Mouse (Mus musculus): ENCODE results near the gene Oas1c. TPM values are rescaled to one million over a fixed set of nuclear protein-coding genes. Genes with fewer than 3 reads are reported as not detected.
"Not testable (repeated sequence)": the region's sequence is repeated elsewhere in the genome, so short reads cannot be mapped to it uniquely, and the experiment has no call there.

Gene Oas1c
- polyA plus RNA-seq, 1 experiment from 2014 or later = 0.21 TPM

- Histone ChIP-seq H3K27ac (ENCODE audit: low read depth, low read length) (no peak overlapping the region), H3K9ac (ENCODE audit: low read length) (no peak overlapping the region), H3K4me1 (ENCODE audit: control insufficient read depth, insufficient read depth, low read length) (no peaks in the 10 kb centered on the region), H3K4me2 (ENCODE audit: low read depth) (no peak overlapping the region), H3K36me3 (ENCODE audit: control insufficient read depth, insufficient read depth, low read length) (no peaks in the 10 kb centered on the region), H3K9me3 (ENCODE audit: control insufficient read depth, low read length) (no peaks in the 10 kb centered on the region), H3K4me3 (ENCODE audit: low read depth, low read length) (no peak overlapping the region), H3K27me3 (ENCODE audit: control insufficient read depth, insufficient read depth, low read length) (no peaks in the 10 kb centered on the region)
- ATAC-seq (ENCODE audit: insufficient read depth, low FRiP score, low TSS enrichment) (no peak), DNase-seq (ENCODE audit: low spot score) (no peak)
- 10% methylated on average over 17 of the region's 17 CpGs for WGBS
Measured at GRCm38 (mm10) chr5:120833335-120834280, 21.3 kb upstream of the Oas1c start.

DNA sequence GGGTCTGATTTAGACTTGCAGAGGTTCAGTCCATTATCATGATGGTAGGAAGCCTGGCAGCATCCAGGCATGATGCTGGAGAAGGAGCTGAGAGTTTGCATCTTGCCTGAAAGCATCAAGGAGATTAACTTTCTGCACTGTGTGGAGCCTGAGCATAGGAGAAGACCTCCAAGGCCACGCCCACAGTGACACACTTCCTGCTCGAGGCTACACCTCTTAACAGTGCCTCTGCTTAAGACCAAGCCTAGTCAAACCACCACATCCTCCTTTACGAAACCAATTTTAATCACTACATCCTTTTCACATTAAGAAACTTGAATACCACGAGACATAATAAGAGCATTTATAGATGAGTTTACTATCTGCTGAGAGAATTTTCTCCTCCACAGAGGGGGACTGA, 18.7 kb upstream of the Oas1c start:
- Histone ChIP-seq H3K9me3 (ENCODE audit: control insufficient read depth, low read length) (no peaks in the 10 kb centered on the region), H3K27me3 (ENCODE audit: control insufficient read depth, insufficient read depth, low read length) (no peaks in the 10 kb centered on the region), H3K4me2 (ENCODE audit: low read depth) (no peak overlapping the region), H3K4me1 (ENCODE audit: control insufficient read depth, insufficient read depth, low read length) (no peaks in the 10 kb centered on the region), H3K27ac (ENCODE audit: low read depth, low read length) (no peak overlapping the region), H3K9ac (ENCODE audit: low read length) (no peak overlapping the region), H3K36me3 (ENCODE audit: control insufficient read depth, insufficient read depth, low read length) (no peaks in the 10 kb centered on the region), H3K4me3 (ENCODE audit: low read depth, low read length) (no peak overlapping the region)
- no peak for DNase-seq (ENCODE audit: low spot score)
- no peak for ATAC-seq (ENCODE audit: insufficient read depth, low FRiP score, low TSS enrichment)
- WGBS = 82% methylated on average over 4 of the region's 4 CpGs

DNA sequence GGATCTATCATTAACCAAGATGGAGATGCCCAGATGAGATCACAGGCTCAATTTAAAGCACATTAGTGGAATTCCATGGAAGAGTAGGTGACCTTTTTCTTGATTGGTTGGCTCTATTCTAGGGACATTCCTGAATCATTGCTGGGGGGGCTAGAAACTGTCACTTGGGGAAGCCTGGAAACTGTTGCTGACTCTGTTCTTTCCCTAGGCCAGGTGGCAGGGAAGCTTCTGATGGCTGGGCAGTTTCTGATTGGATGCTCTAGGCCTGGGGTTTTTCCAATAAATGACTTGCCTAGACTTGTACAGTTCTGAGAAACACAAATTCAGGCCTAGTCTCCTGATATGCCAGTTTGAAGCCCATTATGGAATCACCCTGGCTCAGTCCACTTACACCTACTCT, 6.7 kb upstream of the Oas1c start:
- ATAC-seq (ENCODE audit: insufficient read depth, low FRiP score, low TSS enrichment) (no peak), DNase-seq (ENCODE audit: low spot score) (no peak)

GRCm38 (mm10) chr5:120815949-120816348, 3.6 kb upstream of the Oas1c start:
- 62% methylated on average over 3 of the region's 3 CpGs for WGBS
- peaks cover 3% of the 10 kb centered on the region; the same call in 1 of the 2 replicates for H3K9me3 ChIP-seq (ENCODE audit: control insufficient read depth, low read length)
- peaks cover 3% of the 10 kb centered on the region; the same call in 1 of the 2 replicates for H3K4me1 ChIP-seq (ENCODE audit: control insufficient read depth, insufficient read depth, low read length)
- no peaks in the 10 kb centered on the region for H3K27me3 ChIP-seq (ENCODE audit: control insufficient read depth, insufficient read depth, low read length)
- H3K36me3 ChIP-seq (ENCODE audit: control insufficient read depth, insufficient read depth, low read length) = no peaks in the 10 kb centered on the region
- no peak overlapping the region for H3K27ac ChIP-seq (ENCODE audit: low read depth, low read length)
- H3K4me3 ChIP-seq (ENCODE audit: low read depth, low read length) = no peak overlapping the region
- no peak for ATAC-seq (ENCODE audit: insufficient read depth, low FRiP score, low TSS enrichment)
- no peak overlapping the region for H3K4me2 ChIP-seq (ENCODE audit: low read depth)
- no peak for DNase-seq (ENCODE audit: low spot score)
- H3K9ac ChIP-seq (ENCODE audit: low read length) = no peak overlapping the region

More for the DNA sequence above, 6.7 kb upstream of the Oas1c start:
- Histone ChIP-seq H3K4me1 (ENCODE audit: control insufficient read depth, insufficient read depth, low read length) (no peaks in the 10 kb centered on the region), H3K36me3 (ENCODE audit: control insufficient read depth, insufficient read depth, low read length) (no peaks in the 10 kb centered on the region), H3K27ac (ENCODE audit: low read depth, low read length) (no peak overlapping the region), H3K9ac (ENCODE audit: low read length) (no peak overlapping the region), H3K4me3 (ENCODE audit: low read depth, low read length) (no peak overlapping the region), H3K27me3 (ENCODE audit: control insufficient read depth, insufficient read depth, low read length) (no peaks in the 10 kb centered on the region), H3K4me2 (ENCODE audit: low read depth) (no peak overlapping the region), H3K9me3 (ENCODE audit: control insufficient read depth, low read length) (peaks cover 3% of the 10 kb centered on the region; the same call in 1 of the 2 replicates)

DNA sequence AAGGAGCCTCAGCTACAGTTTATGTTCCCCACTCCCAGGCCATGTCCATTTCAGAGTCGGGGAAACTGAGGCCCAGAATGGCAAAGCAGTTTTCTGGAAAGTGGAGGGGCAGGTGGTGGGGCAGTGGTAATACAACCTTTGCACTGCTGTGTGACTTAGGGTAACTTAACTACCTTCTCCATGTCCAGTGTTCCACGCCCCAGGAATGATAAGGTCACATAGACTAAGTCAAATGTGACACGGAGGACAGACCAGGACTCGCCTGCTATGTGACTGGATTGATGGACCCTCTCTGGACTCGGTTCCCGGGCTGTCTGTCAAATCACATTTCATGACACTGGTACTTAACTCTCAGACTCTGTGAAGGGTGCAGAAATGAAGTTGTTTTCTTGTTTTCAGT, 709 bp upstream of the Oas1c start:
- 87% methylated on average over 6 of the region's 6 CpGs for WGBS
- Histone ChIP-seq H3K27me3 (ENCODE audit: control insufficient read depth, insufficient read depth, low read length) (no peaks in the 10 kb centered on the region), H3K4me1 (ENCODE audit: control insufficient read depth, insufficient read depth, low read length) (peaks cover 3% of the 10 kb centered on the region; the same call in 1 of the 2 replicates), H3K4me3 (ENCODE audit: low read depth, low read length) (no peak overlapping the region; the same call in 1 of the 2 replicates), H3K27ac (ENCODE audit: low read depth, low read length) (no peak overlapping the region), H3K9me3 (ENCODE audit: control insufficient read depth, low read length) (no peaks in the 10 kb centered on the region), H3K36me3 (ENCODE audit: control insufficient read depth, insufficient read depth, low read length) (no peaks in the 10 kb centered on the region), H3K4me2 (ENCODE audit: low read depth) (peak overlapping the region; percentile 41; the same call in 1 of the 2 replicates), H3K9ac (ENCODE audit: low read length) (no peak overlapping the region; the same call in 1 of the 2 replicates)
- ATAC-seq (ENCODE audit: insufficient read depth, low FRiP score, low TSS enrichment) = no peak
- DNase-seq (ENCODE audit: low spot score) = no peak

DNA sequence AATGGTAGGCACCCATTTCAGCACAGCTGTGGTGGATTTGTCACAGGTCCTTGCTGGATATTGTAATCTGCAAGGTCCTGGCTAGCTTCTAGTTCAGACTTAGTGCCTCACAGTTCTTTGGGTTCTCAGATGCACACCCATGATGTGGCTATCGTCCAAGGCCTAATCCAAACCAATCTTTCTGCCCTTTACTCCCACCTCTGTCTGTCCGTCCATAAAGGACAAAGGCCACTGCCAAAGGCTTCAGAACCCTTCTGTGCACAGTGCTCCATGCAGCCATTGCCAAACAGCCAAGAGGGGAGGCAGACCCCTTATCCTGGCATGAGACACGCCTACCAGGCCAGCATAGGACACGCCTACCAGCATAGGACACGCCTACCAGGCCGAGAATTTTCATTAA, 3.1 kb downstream of the Oas1c start:
- Histone ChIP-seq H3K36me3 (ENCODE audit: control insufficient read depth, insufficient read depth, low read length) (no peaks in the 10 kb centered on the region), H3K4me2 (ENCODE audit: low read depth) (no peak overlapping the region), H3K9me3 (ENCODE audit: control insufficient read depth, low read length) (no peaks in the 10 kb centered on the region), H3K27ac (ENCODE audit: low read depth, low read length) (no peak overlapping the region), H3K4me3 (ENCODE audit: low read depth, low read length) (no peak overlapping the region), H3K4me1 (ENCODE audit: control insufficient read depth, insufficient read depth, low read length) (peaks cover 3% of the 10 kb centered on the region; the same call in 1 of the 2 replicates), H3K9ac (ENCODE audit: low read length) (no peak overlapping the region), H3K27me3 (ENCODE audit: control insufficient read depth, insufficient read depth, low read length) (no peaks in the 10 kb centered on the region)
- ATAC-seq (ENCODE audit: insufficient read depth, low FRiP score, low TSS enrichment) (no peak), DNase-seq (ENCODE audit: low spot score) (no peak)
- 34% methylated on average over 6 of the region's 6 CpGs for WGBS

GRCm38 (mm10) chr5:120806458-120806857, 5.9 kb downstream of the Oas1c start:
- Histone ChIP-seq H3K36me3 (ENCODE audit: control insufficient read depth, insufficient read depth, low read length) (no peaks in the 10 kb centered on the region), H3K27me3 (ENCODE audit: control insufficient read depth, insufficient read depth, low read length) (no peaks in the 10 kb centered on the region), H3K4me2 (ENCODE audit: low read depth) (no peak overlapping the region), H3K9ac (ENCODE audit: low read length) (no peak overlapping the region), H3K4me3 (ENCODE audit: low read depth, low read length) (no peak overlapping the region), H3K4me1 (ENCODE audit: control insufficient read depth, insufficient read depth, low read length) (no peaks in the 10 kb centered on the region), H3K27ac (ENCODE audit: low read depth, low read length) (no peak overlapping the region), H3K9me3 (ENCODE audit: control insufficient read depth, low read length) (no peaks in the 10 kb centered on the region)
- WGBS = 94% methylated on average over 1 of the region's 1 CpGs
- ATAC-seq (ENCODE audit: insufficient read depth, low FRiP score, low TSS enrichment) (no peak), DNase-seq (ENCODE audit: low spot score) (peak; percentile 64)

- no peak for ATAC-seq (ENCODE audit: insufficient read depth, low FRiP score, low TSS enrichment)
- no peaks in the 10 kb centered on the region for H3K4me1 ChIP-seq (ENCODE audit: control insufficient read depth, insufficient read depth, low read length)
Measured at GRCm38 (mm10) chr5:120803596-120803995, 8.7 kb downstream of the Oas1c start.

DNA sequence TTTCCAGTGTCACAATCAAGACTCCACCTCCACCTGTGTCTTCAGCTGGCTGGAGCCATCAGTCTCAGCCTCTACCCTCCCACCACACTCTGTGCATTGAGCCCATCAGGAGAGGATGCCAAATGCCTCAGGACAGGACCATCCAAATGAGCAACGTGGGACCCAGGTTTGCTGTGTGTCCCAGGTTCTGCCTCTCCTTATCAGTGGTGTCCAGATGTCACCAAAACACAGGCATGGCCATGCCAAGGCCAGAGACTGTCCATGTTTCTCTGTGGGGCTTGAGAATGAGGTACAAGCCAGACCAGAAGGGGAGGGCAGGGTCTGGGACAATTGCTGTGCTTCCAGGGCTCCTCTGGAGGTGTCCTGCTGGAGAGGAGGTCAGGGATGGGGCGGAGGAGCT, 13.4 kb downstream of the Oas1c start:
- not testable (repeated sequence) for H3K4me2 ChIP-seq (ENCODE audit: low read depth); ATAC-seq (ENCODE audit: insufficient read depth, low FRiP score, low TSS enrichment); H3K9ac ChIP-seq (ENCODE audit: low read length); H3K27me3 ChIP-seq (ENCODE audit: control insufficient read depth, insufficient read depth, low read length); H3K9me3 ChIP-seq (ENCODE audit: control insufficient read depth, low read length); DNase-seq (ENCODE audit: low spot score); H3K27ac ChIP-seq (ENCODE audit: low read depth, low read length); H3K4me1 ChIP-seq (ENCODE audit: control insufficient read depth, insufficient read depth, low read length); H3K36me3 ChIP-seq (ENCODE audit: control insufficient read depth, insufficient read depth, low read length); H3K4me3 ChIP-seq (ENCODE audit: low read depth, low read length)
- 76% methylated on average over 2 of the region's 2 CpGs for WGBS

More at GRCm38 (mm10) chr5:120803596-120803995, 8.7 kb downstream of the Oas1c start:
- Histone ChIP-seq H3K4me2 (ENCODE audit: low read depth) (no peak overlapping the region), H3K27me3 (ENCODE audit: control insufficient read depth, insufficient read depth, low read length) (no peaks in the 10 kb centered on the region), H3K9ac (ENCODE audit: low read length) (no peak overlapping the region), H3K9me3 (ENCODE audit: control insufficient read depth, low read length) (no peaks in the 10 kb centered on the region), H3K4me3 (ENCODE audit: low read depth, low read length) (no peak overlapping the region), H3K27ac (ENCODE audit: low read depth, low read length) (no peak overlapping the region), H3K36me3 (ENCODE audit: control insufficient read depth, insufficient read depth, low read length) (no peaks in the 10 kb centered on the region)
- WGBS = 62% methylated on average over 2 of the region's 2 CpGs
- DNase-seq (ENCODE audit: low spot score) = no peak
